Mouse (Mus musculus) kidney, adult 2 months (tissue): ENCODE measurements at regions not wholly inside any gene's neighbourhood (a gene's known extent, or its start where the extent isn't known, plus 50 kb on each side); places are given as distances from the start of the nearest gene placed in this dataset.

Source experiments
- DNase-seq: peaks from one replicate; pipeline ENCODE4 v3.0.0; 2021
- H3K27ac ChIP-seq: fragments of 200-500 bp; 2 replicates; pipeline ENCODE4 v1.5.1; 2012; ENCODE audit warnings: low read depth, low read length, control low read depth, inconsistent platforms; ENCODE audit not compliant: insufficient read depth
- H3K27me3 ChIP-seq: fragments of 200-500 bp; replicated peaks from 2 replicates; pipeline ENCODE4 v1.6.1; 2012; ENCODE audit warnings: mild to moderate bottlenecking, moderate library complexity, low read length, inconsistent platforms; ENCODE audit not compliant: control insufficient read depth, insufficient read depth
- H3K36me3 ChIP-seq: fragments of 200-500 bp; 2 replicates; pipeline ENCODE4 v1.6.1; 2012; ENCODE audit warnings: mild to moderate bottlenecking, moderate library complexity, low read length, inconsistent platforms; ENCODE audit not compliant: control insufficient read depth, insufficient read depth
- H3K4me1 ChIP-seq: fragments of 200-500 bp; 2 replicates; pipeline ENCODE4 v1.6.1; 2011; ENCODE audit warnings: low read length; ENCODE audit not compliant: control insufficient read depth, insufficient read depth
- H3K4me3 ChIP-seq: fragments of 200-500 bp; 2 replicates; pipeline ENCODE4 v1.5.1; 2011; ENCODE audit warnings: mild to moderate bottlenecking, low read depth, low read length, control low read depth; ENCODE audit not compliant: insufficient read depth
- CTCF ChIP-seq: fragments of 200-500 bp; conservative IDR thresholded peaks from 2 replicates; pipeline ENCODE4 v1.5.1; 2011; ENCODE audit warnings: low read depth, mild to moderate bottlenecking, control low read depth, low read length, moderate library complexity, mixed read lengths; ENCODE audit not compliant: insufficient read depth, insufficient read length
- POLR2A ChIP-seq: fragments of 200-500 bp; IDR thresholded peaks from one replicate; pipeline ENCODE4 v1.6.1; 2011; ENCODE audit warnings: low read depth, low read length, control low read depth
- WGBS: fragments of 180-500 bp; shearing (Covaris S2); methylation state at CpG from one replicate; pipeline ENCODE4 v1.1.7; 2018; 5-methylcytosine and 5-hydroxymethylcytosine counted together

DNA sequence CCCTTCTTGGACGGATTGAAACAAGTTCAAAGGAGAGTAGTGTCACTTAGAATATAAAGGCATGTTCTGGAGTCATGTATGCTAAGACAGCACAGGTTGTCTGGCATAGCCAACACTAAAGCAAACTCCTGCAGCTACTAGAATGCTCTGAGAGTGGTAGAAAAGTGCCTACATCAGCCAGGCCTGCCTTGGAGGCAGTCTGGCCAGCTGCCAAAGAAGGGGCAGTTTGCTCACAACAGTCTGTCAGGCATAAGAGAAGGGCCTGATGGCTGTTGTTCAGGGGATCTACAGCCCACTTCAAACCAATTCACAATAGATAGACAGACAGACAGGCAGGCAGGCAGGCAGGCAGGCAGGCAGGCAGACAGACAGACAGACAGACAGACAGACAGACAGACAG, 136.5 kb upstream of the Dap start:
- H3K27me3 ChIP-seq, result no peaks in the 10 kb centered on the region
- TF ChIP-seq CTCF, result no peak
- no peak for TF ChIP-seq POLR2A
- WGBS, result 78% methylated on average over 1 of the region's 1 CpGs
- H3K4me3 ChIP-seq, result no peak overlapping the region
- no peaks in the 10 kb centered on the region for H3K4me1 ChIP-seq
- no peak overlapping the region for H3K27ac ChIP-seq
- no peak for DNase-seq
- no peaks in the 10 kb centered on the region for H3K36me3 ChIP-seq

DNA sequence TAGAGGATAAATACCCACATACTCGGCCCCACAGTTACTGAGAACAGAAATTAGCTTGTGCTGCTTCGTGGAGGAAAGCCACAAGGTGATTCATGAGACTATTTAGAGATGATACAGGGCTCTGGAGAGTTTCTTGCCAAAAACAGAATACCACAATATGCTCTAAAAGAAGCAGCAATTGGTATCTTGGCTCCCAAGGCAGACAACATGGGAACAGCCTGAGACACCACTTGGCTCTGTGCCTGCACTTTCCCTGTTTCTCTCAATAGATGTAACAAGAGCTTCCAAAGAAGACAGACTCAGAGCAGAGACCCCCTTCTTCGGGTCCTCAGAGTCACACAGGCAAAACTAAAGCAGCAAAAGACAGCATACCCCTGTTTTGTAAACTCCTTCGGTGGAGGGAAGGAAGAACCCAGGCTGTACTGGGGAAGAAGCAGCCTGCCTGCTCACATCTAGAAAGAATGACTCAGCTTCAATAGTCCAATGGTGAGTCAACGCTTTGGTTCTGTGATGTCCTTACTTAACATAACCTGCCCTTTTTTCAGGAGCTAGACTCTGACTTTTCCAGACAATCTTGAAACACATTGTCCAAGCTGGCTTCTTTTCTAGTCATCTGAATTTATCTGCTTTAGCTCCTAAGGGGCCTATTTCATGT, 132.1 kb upstream of the Dap start:
- no peak for DNase-seq
- Histone ChIP-seq H3K4me3 (no peak overlapping the region), H3K36me3 (no peaks in the 10 kb centered on the region), H3K27ac (no peak overlapping the region), H3K4me1 (no peaks in the 10 kb centered on the region), H3K27me3 (no peaks in the 10 kb centered on the region)
- no peak for TF ChIP-seq CTCF
- TF ChIP-seq POLR2A, result no peak
- 68% methylated on average over 5 of the region's 5 CpGs for WGBS

DNA sequence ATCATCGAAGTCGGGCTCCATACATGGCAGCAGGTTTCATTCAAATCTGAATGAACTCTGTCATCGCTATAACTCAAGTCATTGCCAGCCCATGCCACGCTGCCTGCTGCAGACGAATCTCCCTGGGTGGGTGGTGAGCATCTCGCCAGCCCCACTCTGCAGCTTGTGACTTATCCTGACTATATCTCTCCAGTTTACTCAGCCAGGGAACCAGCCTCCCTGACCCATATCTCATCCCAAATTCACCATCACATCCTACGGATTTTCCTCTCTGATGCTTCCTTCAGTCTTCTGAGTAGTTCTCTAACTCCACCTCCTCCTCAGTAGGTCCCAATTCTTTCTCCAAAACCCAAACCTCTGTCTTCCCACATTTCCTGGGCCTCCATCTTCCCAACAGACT, 127.9 kb upstream of the Dap start:
- Histone ChIP-seq H3K27ac (no peak overlapping the region), H3K4me3 (no peak overlapping the region), H3K4me1 (no peaks in the 10 kb centered on the region), H3K27me3 (no peaks in the 10 kb centered on the region), H3K36me3 (no peaks in the 10 kb centered on the region)
- DNase-seq, result no peak
- 89% methylated on average over 7 of the region's 7 CpGs for WGBS
- no peak for TF ChIP-seq POLR2A
- no peak for TF ChIP-seq CTCF

DNA sequence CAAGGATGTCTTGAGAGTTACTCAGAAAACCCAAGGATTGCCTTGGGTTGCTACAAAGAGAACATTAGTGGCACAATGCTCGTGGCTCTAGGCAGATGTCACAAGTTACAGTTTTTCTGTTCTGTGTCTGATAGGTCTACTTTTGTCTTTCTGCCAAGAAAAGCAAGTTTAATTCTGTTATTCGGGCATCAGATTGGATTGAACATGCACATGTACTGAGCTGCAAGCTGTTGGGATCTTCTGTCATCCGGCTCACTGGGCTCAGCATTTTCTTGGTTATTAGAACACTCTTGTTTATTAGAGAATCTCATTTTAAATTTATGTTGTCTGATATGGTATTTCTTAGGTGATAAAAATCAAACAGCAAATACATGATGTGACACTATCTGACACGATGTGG, 126.8 kb upstream of the Dap start:
- Histone ChIP-seq H3K27ac (no peak overlapping the region), H3K27me3 (no peaks in the 10 kb centered on the region), H3K4me3 (no peak overlapping the region), H3K36me3 (no peaks in the 10 kb centered on the region), H3K4me1 (no peaks in the 10 kb centered on the region)
- 78% methylated on average over 4 of the region's 4 CpGs for WGBS
- no peak for DNase-seq
- TF ChIP-seq POLR2A (no peak), CTCF (no peak)

DNA sequence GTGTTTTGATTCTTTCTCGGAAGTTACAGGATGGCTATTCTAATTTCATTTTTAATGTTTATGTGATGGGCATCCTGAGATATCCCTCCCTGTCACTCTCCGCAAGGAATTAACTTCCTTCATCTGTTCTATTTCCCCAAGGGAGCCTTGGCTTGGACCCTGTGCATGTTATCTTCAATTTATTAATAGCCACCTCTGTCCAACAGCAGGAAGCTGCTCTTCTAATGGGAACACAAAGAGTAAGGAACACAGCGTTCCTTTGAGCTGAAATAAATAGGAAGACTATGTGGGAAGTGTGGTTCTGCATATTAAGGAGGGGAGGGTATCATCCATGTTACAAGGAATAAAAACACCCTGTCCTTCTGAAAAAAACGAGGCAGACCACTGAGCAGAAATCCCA, 119.4 kb upstream of the Dap start:
- no peak for DNase-seq
- WGBS, result 57% methylated on average over 4 of the region's 4 CpGs
- Histone ChIP-seq H3K4me3 (no peak overlapping the region), H3K4me1 (no peaks in the 10 kb centered on the region), H3K27ac (no peak overlapping the region), H3K36me3 (no peaks in the 10 kb centered on the region), H3K27me3 (no peaks in the 10 kb centered on the region)
- no peak for TF ChIP-seq POLR2A
- no peak for TF ChIP-seq CTCF

DNA sequence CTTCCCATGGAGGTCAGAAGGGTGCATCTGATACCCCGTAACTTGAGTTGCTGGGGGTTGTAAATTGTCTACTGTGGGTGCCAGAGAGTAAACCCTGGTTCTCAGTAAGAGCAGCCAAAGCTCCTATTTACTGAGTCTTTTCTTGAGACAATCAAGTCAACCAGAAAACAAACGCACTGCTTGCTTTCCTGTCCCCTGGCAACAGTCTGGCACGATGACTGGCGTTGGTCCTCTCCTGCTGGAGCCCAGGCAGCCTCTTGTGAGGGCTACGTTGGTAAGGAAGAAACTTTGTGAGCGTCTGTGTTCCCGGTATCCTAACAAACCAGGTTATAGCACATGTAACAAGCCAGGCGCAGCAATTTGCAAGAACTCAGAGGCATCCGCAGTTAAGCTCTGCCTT, 117.2 kb upstream of the Dap start:
- H3K36me3 ChIP-seq, result no peaks in the 10 kb centered on the region

DNA sequence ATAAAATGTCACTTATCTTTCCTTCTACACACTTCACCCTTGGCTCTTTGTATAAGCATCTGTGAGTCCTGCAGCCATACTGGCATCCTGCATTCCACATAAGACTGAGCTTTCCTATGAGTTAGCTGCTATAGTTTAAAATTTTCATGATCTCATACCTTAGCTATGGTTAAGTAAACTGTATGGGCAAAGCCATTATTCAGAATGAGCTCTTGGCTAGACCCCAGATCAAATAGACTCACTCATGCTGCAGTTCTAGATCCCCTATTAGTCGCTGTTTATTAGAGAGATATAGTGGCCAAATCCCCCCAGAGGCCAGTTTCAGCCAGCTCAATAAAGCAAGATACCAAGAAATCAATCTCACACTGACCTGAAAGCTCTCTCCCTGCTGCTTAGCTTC, 110.9 kb upstream of the Dap start:
- H3K27ac ChIP-seq, result no peak overlapping the region
- no peaks in the 10 kb centered on the region for H3K36me3 ChIP-seq
- DNase-seq, result no peak
- no peaks in the 10 kb centered on the region for H3K4me1 ChIP-seq
- H3K4me3 ChIP-seq, result no peak overlapping the region
- 72% methylated on average over 1 of the region's 1 CpGs for WGBS
- TF ChIP-seq CTCF (no peak), POLR2A (no peak)
- no peaks in the 10 kb centered on the region for H3K27me3 ChIP-seq

More for the DNA sequence above, 117.2 kb upstream of the Dap start:
- WGBS, result 49% methylated on average over 9 of the region's 9 CpGs
- no peak overlapping the region for H3K4me3 ChIP-seq
- H3K27me3 ChIP-seq, result no peaks in the 10 kb centered on the region
- TF ChIP-seq CTCF (no peak), POLR2A (no peak)
- no peak overlapping the region for H3K27ac ChIP-seq
- H3K4me1 ChIP-seq, result no peaks in the 10 kb centered on the region
- no peak for DNase-seq
